Mouse (Mus musculus) ES-E14 (cell line): ENCODE results near the gene Atoh8.

ENCODE experiments used
- CHD2 ChIP-seq: IDR thresholded peaks from 2 replicates; pipeline ENCODE4 v1.6.1; 2014; ENCODE audit warnings: mild to moderate bottlenecking, low read depth, low read length, inconsistent platforms
- MAFK ChIP-seq: IDR thresholded peaks from 2 replicates; pipeline ENCODE4 v1.6.1; 2014; ENCODE audit warnings: mild to moderate bottlenecking, low read depth, low read length, inconsistent platforms; ENCODE audit not compliant: insufficient read depth
- ZC3H11A ChIP-seq: IDR thresholded peaks from 2 replicates; pipeline ENCODE4 v1.6.1; 2012; ENCODE audit warnings: low read depth, mild to moderate bottlenecking, inconsistent platforms, low read length, borderline replicate concordance
- ZNF384 ChIP-seq: IDR thresholded peaks from 2 replicates; pipeline ENCODE4 v1.6.1; 2012; ENCODE audit warnings: low read depth, low read length, inconsistent platforms

GRCm38 (mm10) chr6:72263679-72264265 lies 28.4 kb upstream of the Atoh8 start:
- TF ChIP-seq MAFK, result no peak
- no peak for TF ChIP-seq CHD2
- no peak for TF ChIP-seq ZC3H11A
- TF ChIP-seq ZNF384, result no peak
